Mouse (Mus musculus) heart, adult 2 months (tissue): ENCODE data around the gene Cchcr1. TPM values are rescaled to one million over a fixed set of nuclear protein-coding genes. Genes with fewer than 3 reads are reported as not detected.

Experiments
- DNase-seq, 2 experiments: peaks; one replicate each; pipeline ENCODE4 v3.0.0; 2021
- H3K27ac ChIP-seq: fragments of 200-600 bp; 2 replicates; pipeline ENCODE4 v1.8.1; 2022
- H3K27me3 ChIP-seq: fragments of 200-500 bp; 2 replicates; pipeline ENCODE4 v1.6.1; 2012; ENCODE audit warnings: mild to moderate bottlenecking, low read length, inconsistent platforms, mixed read lengths; ENCODE audit not compliant: control insufficient read depth, insufficient read depth
- H3K36me3 ChIP-seq: fragments of 200-500 bp; 2 replicates; pipeline ENCODE4 v1.6.1; 2012; ENCODE audit warnings: low read length, inconsistent platforms; ENCODE audit not compliant: control insufficient read depth, insufficient read depth
- H3K4me1 ChIP-seq: fragments of 200-500 bp; 2 replicates; pipeline ENCODE4 v1.6.1; 2011; ENCODE audit warnings: low read length; ENCODE audit not compliant: control insufficient read depth, insufficient read depth
- H3K4me3 ChIP-seq: fragments of 200-600 bp; 2 replicates; pipeline ENCODE4 v1.8.1; 2022
- H3K79me2 ChIP-seq: fragments of 200-500 bp; replicated peaks from 2 replicates; pipeline ENCODE4 v1.6.1; 2012; ENCODE audit warnings: mild to moderate bottlenecking, inconsistent platforms, low read length, moderate library complexity, mixed read lengths; ENCODE audit not compliant: control insufficient read depth, insufficient read depth
- H3K9ac ChIP-seq: fragments of 200-500 bp; 2 replicates; pipeline ENCODE4 v1.6.1; 2012; ENCODE audit warnings: low read depth, mild to moderate bottlenecking, control low read depth, inconsistent platforms, low read length, mixed read lengths
- CTCF ChIP-seq: fragments of 200-600 bp; IDR thresholded peaks from 2 replicates; pipeline ENCODE4 v1.8.1; 2022; ENCODE audit warnings: antibody characterized with exemption, mild to moderate bottlenecking, moderate library complexity
- EP300 ChIP-seq: fragments of 200-500 bp; IDR thresholded peaks from 2 replicates; pipeline ENCODE4 v1.6.1; 2011; ENCODE audit warnings: low read depth, low read length, control low read depth; ENCODE audit not compliant: insufficient read depth
- POLR2A ChIP-seq: fragments of 200-500 bp; IDR thresholded peaks from 2 replicates; pipeline ENCODE4 v1.6.1; 2011; ENCODE audit warnings: mild to moderate bottlenecking, low read depth, low read length, control low read depth; ENCODE audit not compliant: insufficient read depth
- WGBS: fragments of 180-500 bp; shearing (Covaris S2); methylation state at CpG from one replicate; pipeline ENCODE4 v1.1.7; 2018; 5-methylcytosine and 5-hydroxymethylcytosine counted together
- intact Hi-C: fragments of 180-260 bp; cut with DNase I; formaldehyde crosslinking; loops from one replicate; pipeline ENCODE4 v1.15.1; 2025
- polyA plus RNA-seq: library from polyadenylated mRNA; depleted of rRNA; stranded (reverse); fragments of >200 nt; gene quantifications from 2 replicates; pipeline ENCODE4 v1.2.3, GENCODE M21; 2012
- total RNA-seq, 2 experiments: library from RNA; stranded (reverse); gene quantifications; 2 replicates each; pipeline ENCODE4 v1.2.3; 2021

The Cchcr1 gene
- total and polyA plus RNA-seq, 3 experiments = 1.9 to 3.7 (median 2.2) TPM

DNA sequence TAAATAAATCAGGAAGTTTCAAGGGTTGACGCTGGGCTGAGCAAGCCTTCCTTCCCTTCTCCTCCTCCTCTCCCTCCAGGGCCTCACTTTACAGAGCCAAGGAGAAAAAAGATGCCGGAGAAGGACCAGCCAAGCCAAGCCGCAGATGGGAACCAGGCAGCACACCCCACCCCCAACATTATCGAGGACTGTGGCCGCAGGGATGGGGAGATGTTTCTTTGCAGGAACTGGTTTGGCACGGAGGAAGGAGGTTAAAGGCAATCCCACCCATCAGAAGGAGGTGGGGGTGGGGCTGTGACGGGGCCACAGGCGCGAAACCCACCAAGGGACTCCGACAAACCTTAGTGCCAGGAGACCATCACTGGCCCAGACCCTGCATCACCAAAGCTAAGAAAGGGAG lies 30.2 kb upstream of the Cchcr1 start:
- no peaks in the 10 kb centered on the region for H3K79me2 ChIP-seq
- no peak for TF ChIP-seq EP300
- TF ChIP-seq CTCF = no peak
- no peak for TF ChIP-seq POLR2A
- intact Hi-C loops = no loop called here
- no peak for DNase-seq
- no peaks in the 10 kb centered on the region for H3K27me3 ChIP-seq
- no peak overlapping the region for H3K27ac ChIP-seq
- no peak overlapping the region for H3K4me3 ChIP-seq
- H3K9ac ChIP-seq = no peak overlapping the region
- H3K4me1 ChIP-seq = no peaks in the 10 kb centered on the region
- H3K36me3 ChIP-seq = no peaks in the 10 kb centered on the region
- 48% methylated on average over 10 of the region's 10 CpGs for WGBS

DNA sequence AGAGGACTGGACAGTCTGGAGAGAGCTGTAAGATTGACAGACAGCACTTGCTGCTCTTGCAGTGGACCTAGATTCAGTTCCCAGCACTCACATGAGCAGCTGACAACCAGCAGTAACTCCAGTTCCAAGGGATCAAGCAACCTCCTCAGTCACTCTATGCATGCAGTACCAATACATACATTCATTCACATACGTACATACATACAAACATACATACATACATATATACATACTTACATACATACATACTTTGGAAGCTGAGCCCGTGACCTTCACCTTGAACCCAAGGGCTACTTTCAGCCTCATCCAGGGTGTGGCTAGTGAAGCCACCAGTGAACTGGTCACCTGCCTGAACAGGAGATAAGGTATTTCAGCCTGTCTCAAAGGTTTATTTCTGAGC lies 28.9 kb upstream of the Cchcr1 start:
- Histone ChIP-seq H3K36me3 (no peaks in the 10 kb centered on the region), H3K9ac (no peak overlapping the region), H3K27me3 (no peaks in the 10 kb centered on the region), H3K27ac (no peak overlapping the region), H3K4me1 (no peaks in the 10 kb centered on the region), H3K4me3 (no peak overlapping the region), H3K79me2 (no peaks in the 10 kb centered on the region)
- intact Hi-C loops = no loop called here
- no peak for DNase-seq
- TF ChIP-seq POLR2A (no peak), CTCF (no peak), EP300 (no peak)
- 93% methylated on average over 2 of the region's 2 CpGs for WGBS

DNA sequence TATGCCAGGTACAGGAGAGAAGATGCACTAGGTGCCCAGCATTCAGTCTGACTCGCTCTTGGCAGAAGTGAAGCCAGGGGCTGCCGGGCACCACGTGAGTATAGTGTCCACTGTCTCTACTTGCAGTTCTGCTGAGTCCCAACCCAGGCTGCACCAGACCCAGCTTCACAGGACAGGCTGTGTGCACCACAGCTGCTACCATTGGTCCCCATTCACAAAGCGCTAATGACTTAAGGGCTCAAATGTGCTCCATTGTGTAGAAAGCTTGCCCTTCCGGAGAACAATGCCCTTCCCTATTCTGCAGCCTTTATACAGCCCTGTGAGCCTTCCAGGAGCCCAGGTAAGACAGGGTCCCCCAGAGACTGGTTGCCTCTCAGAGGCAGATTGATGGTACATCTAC lies 26.6 kb upstream of the Cchcr1 start:
- no peak for DNase-seq
- Histone ChIP-seq H3K9ac (no peak overlapping the region), H3K27me3 (no peaks in the 10 kb centered on the region), H3K27ac (no peak overlapping the region), H3K79me2 (no peaks in the 10 kb centered on the region), H3K4me1 (no peaks in the 10 kb centered on the region), H3K36me3 (no peaks in the 10 kb centered on the region), H3K4me3 (no peak overlapping the region)
- 79% methylated on average over 5 of the region's 5 CpGs for WGBS
- no peak for TF ChIP-seq CTCF
- no peak for TF ChIP-seq POLR2A
- no peak for TF ChIP-seq EP300
- intact Hi-C loops = no loop called here

DNA sequence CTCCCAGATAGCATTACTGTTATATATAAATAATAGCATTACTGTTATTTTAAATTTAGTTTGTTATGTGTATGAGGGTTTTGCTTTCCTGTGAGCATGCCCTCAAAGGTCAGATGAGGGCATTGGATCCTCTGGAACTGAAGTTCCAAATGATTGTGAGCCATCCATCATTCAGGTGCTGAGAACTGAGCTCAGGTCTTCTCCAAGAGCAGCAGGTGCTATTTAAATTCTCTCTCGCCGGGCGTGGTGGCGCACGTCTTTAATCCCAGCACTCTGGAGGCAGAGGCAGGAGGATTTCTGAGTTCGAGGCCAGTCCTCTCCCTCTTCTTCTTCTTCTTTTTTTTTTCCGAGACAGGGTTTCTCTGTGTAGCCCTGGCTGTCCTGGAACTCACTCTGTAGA lies 19.8 kb upstream of the Cchcr1 start:
- H3K27ac ChIP-seq = no peak overlapping the region
- H3K9ac ChIP-seq = no peak overlapping the region
- H3K79me2 ChIP-seq = no peaks in the 10 kb centered on the region
- intact Hi-C loops = no loop called here
- TF ChIP-seq CTCF (no peak), EP300 (no peak), POLR2A (no peak)
- WGBS = 92% methylated on average over 7 of the region's 7 CpGs
- no peaks in the 10 kb centered on the region for H3K36me3 ChIP-seq
- H3K4me3 ChIP-seq = no peak overlapping the region
- DNase-seq = no peak
- H3K27me3 ChIP-seq = no peaks in the 10 kb centered on the region
- H3K4me1 ChIP-seq = no peaks in the 10 kb centered on the region

DNA sequence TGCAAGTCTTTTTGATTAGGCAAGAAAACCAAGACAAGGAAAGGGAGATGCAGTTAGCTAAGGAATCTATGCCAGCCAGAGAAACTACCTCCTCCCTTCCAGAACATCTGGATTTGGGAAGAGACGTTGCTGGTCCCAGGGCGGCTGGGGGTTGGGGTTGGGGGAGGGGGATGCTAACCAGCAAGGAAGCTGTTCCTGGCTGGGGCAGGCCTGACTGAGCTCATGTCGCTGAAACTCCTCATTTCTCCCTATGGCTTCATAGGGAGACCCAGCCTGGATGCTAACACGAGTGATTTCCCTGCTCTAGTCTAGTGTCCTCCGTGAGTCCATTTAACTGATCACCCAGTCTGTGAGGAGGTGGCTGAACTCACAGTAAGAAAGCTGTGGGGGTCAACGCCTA lies 14.7 kb upstream of the Cchcr1 start:
- H3K9ac ChIP-seq = no peak overlapping the region
- no peak for TF ChIP-seq EP300
- no peak for TF ChIP-seq CTCF
- TF ChIP-seq POLR2A = no peak
- no peaks in the 10 kb centered on the region for H3K4me1 ChIP-seq
- no peaks in the 10 kb centered on the region for H3K79me2 ChIP-seq
- no peaks in the 10 kb centered on the region for H3K27me3 ChIP-seq
- H3K36me3 ChIP-seq = no peaks in the 10 kb centered on the region
- no peak overlapping the region for H3K4me3 ChIP-seq
- DNase-seq = no peak
- intact Hi-C loops = no loop called here
- no peak overlapping the region for H3K27ac ChIP-seq
- 17% methylated on average over 6 of the region's 6 CpGs for WGBS

DNA sequence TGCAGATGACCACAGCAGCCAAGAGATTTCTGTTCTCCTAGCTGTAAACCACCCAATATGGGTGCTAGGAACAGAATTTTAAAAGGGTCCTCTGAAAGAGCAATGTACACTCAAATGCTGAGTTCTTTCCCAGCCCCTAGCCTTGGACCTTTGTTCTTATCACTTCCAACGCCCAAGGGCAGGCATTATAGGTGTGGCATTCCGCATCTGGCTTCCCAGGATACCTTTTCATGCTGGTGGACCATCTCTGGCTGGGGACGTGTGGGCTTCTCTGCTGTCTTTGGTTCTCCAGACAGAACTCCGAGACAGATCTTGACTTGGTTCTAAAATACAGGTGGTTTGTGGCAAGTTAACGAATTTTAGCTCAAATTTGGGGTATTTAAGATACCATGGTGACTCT lies 14.1 kb upstream of the Cchcr1 start:
- H3K36me3 ChIP-seq = no peaks in the 10 kb centered on the region
- H3K4me3 ChIP-seq = no peak overlapping the region
- WGBS = 66% methylated on average over 5 of the region's 5 CpGs
- no peaks in the 10 kb centered on the region for H3K27me3 ChIP-seq
- H3K79me2 ChIP-seq = no peaks in the 10 kb centered on the region
- no peak overlapping the region for H3K9ac ChIP-seq
- H3K4me1 ChIP-seq = no peaks in the 10 kb centered on the region
- TF ChIP-seq POLR2A = no peak
- no peak for TF ChIP-seq CTCF
- no peak for TF ChIP-seq EP300
- no peak overlapping the region for H3K27ac ChIP-seq
- intact Hi-C loops = no loop called here
- no peak for DNase-seq
